Mouse (Mus musculus) G1E-ER4 (cell line): Measurements from ENCODE around the gene Nppc. TPM values are rescaled to one million over a fixed set of nuclear protein-coding genes. Genes with fewer than 3 reads are reported as not detected.

Source experiments
- GATA1 ChIP-seq: IDR thresholded peaks from one replicate; pipeline ENCODE4 v1.8.0; 2012; ENCODE audit warnings: low read length, inconsistent platforms
- polyA plus RNA-seq: library from polyadenylated mRNA; stranded (reverse); fragments of >175 nt; gene quantifications from 2 replicates; pipeline ENCODE4 v1.2.3, GENCODE M21; 2012

Nppc gene
- not detected in 2 replicates for polyA plus RNA-seq

DNA sequence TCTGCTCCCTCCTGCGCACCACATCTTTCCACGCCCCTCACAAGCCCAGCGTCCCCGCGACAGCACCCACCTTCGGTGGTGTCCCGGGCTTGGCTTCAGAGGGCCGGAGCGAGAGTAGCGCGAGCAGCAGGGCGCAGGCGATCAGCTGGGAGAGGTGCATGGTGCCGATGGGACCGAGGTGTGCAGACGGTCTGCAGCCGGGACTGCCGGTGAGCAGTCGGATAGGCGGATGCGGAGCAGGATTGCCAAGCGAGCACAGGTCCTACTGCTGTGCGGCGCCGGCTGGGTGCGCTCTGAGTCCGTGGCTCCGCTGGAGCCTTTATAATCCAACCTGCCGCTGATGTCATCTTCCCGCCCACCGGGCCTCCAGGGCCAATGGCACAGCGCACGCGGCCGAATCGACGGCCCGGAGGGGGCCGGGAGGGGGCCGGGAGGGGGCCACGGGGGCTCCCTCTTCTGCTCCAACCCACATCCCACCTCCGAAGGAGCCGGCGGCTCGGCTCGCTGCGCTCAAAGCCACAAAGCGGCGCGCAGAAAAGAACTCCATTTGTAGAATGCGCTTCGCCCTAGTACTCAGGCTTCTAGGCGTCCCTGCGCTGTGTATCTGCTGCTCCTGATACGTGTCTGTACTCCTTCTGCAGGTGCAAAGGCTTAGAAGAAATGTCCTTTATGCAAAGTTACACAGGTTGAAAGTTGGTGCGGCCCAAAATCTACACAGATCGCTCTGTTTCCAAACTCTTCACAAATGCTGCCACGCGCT is at the start of gene Nppc:
Gene Nppc (minus strand): TSS at position 293 of the 760 bp plus-strand sequence.
- TF ChIP-seq GATA1 = no peak

DNA sequence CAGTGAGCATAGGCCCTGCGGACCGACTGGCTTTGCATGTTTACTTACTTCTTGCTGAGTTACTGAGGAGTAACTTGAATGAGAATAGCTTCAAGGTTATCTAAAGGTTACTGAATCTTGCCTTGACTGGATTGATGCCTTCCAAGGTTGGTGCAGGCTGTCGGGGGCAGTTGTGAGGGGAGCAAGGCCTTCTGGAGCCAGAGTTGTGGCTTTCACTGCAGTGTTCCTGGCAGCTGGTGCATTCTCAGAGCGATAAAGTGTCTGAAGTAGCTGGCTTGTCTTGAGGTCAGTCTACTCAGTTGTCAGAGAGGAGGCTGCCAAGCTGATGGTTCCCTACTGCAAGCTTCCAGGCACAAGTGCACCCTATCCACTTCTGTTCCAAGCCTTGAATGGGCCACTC is 49.0 kb upstream of the Nppc start:
- no peak for TF ChIP-seq GATA1

GRCm38 (mm10) chr1:86718190-86718589 is 47.8 kb upstream of the Nppc start:
- TF ChIP-seq GATA1 = no peak

DNA sequence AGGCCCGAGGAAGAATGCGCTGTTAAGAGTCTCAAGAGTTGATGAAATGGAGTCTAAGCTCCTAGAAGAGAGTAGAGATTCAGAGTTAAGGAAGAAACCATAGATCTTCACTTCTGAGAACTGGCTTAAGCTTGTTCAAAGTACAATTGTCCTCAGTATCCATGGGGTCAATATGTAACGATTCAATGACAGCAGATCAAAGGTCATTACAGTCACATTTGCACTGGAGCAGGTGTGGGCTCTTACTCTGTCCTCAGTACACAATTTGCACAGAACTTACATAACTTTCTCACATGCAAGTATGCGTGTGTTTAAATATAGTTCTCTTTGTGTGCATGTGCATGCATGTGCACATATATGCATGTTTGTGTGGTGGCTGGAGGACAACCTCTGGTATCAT is 42.7 kb upstream of the Nppc start:
- TF ChIP-seq GATA1 = no peak

DNA sequence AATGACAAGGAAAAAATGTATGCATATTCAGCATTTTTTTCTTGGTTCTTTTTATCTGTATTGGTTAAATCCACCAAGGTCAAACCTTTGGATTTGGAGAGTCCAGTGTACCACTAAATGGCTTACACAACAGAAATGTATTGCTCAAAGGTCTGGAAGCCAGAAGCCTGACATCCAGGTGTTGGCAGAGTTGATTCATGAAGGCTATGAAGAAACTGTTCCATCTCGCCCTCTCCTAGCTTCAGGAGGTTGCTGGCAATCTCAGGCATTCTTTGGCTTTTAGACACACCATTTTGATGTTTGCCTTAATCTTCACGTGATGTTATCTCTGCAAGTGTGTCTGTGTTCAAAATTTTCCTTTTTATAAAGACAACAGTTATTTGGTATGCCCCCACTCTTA is 41.7 kb upstream of the Nppc start:
- no peak for TF ChIP-seq GATA1

DNA sequence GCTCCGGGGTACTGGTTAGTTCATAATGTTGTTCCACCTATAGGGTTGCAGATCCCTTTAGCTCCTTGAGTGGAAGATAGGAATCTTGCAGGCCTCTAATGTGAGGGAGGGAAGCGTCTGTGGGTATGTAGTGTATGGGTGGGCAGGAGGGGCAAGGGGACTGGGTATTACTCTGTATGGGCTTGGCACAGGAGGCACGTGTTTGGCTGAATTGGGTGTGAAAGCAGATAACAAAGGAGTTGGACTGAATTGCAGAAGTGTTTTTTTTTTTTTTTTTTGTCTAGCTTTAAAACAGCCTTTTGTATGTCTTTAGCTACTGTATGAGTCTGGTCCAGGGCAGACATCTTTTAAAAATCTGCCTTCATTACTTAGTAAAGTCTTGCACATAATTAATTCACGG is 39.2 kb upstream of the Nppc start:
- TF ChIP-seq GATA1 = no peak

GRCm38 (mm10) chr1:86705461-86705860 is 35.1 kb upstream of the Nppc start:
- TF ChIP-seq GATA1 = no peak

- TF ChIP-seq GATA1 = no peak
Observed at GRCm38 (mm10) chr1:86703965-86704326, 33.6 kb upstream of the Nppc start.

DNA sequence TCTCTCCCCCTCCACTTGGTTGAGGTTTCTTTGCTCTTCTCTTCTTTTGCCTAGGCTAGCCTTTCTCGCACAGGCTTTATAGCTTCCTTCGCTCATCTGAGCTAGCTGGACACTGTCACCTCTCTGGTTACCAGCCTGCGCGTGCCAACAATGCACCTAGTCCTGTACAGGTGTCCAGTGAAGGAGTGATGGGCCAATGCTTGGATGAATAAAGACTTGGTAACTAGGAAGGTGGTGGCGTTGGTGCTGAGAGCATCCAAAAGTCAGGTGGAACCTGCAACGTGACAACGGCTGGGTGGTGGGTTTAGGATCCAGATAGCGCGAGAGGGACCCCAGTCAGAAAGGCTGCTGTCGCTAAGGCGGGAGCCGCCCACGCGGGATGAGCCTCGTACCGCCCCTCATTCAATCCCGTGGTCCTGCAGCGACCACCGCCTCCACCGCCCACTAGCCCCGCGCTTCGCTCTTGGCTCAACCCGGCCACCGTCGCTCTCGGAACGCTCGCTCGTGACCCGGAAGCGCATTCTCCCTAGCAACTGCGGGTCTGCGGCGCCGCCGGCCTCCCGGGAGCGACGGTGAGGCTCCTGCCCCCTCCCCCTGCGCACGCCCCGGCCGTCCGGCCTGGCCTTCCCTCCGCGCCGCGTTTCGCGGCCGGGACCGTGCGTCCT is 33.1 kb upstream of the Nppc start, which contains the start of gene Dis3l2:
Gene Dis3l2 (plus strand): TSS at position 509 of the 665 bp plus-strand sequence.
- TF ChIP-seq GATA1 = no peak

GRCm38 (mm10) chr1:86700367-86700766 is 30.0 kb upstream of the Nppc start:
- peak; percentile 35 for TF ChIP-seq GATA1

DNA sequence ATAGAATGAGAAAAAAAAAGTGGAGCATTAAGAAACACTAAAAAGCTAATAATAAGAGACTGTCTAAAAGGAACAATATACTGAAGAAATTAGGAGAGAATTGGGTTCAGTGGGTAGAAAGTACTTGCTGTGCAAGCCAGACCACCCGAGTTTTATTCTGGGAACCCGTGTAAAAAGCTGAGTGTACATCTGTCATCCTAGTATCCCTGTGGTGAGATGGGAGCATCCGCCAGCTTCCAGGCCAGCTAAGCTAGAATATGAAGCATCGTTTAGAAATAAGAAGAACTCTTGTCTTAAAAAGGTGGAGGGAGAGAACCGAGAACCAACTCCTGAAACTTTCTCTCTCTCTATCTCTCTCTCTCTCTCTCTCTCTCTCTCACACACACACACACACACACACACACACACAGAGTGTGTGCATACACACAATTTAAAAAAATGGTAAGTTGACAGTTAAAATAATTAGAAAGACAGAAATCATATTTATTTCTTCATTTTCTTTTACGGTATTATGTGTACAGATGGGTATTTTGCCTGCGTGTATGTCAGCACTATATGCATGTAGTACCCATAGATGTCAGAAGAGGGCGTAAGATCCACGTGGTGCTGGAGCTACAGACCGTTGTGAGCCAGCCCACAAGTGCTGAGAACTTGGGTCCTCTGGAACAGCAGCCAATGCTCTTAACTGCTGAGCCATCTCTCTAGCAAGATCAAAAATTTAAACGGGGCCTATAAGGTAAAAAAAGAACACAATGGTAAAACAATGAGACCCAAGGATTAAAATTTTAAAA is 29.2 kb upstream of the Nppc start:
- TF ChIP-seq GATA1 = no peak

DNA sequence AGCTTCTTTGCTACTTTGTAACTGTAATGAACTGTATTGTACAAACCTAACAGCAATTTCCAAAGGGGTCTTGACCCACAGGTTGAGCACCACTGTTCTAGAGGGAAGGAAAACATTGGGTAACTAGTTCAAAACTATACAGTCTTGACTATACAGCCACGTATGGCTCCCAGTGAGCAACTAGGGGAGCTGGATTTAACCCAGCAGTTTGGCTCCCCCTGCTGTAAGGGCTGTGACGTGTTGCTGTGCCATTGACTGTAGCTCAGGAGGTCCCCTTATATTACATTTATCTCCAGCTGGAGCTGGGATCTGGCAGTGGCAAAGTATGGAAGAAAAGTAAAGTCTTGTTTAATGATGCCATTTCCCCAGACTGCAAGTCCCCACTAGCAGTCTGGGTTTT is 28.4 kb upstream of the Nppc start:
- no peak for TF ChIP-seq GATA1

DNA sequence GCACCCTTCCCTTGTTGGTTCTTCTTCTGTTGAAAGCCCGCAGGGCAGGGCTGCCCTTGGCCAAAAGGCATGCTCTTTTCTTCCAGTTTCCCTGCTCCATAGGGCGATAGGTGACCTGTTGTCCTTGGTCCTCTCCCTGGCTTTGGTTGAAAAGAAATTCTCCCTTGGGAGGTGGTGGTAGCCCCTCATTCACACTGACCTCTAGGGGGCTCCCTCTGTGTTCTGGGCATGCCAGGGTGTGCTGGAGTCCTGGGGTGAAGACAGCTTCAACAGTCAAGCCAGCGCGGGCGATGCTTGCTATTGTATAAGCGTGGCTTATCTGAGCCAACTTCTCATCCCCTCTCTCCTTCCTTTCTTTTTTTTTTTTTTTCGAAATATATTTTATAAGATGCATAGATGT is 26.6 kb upstream of the Nppc start:
- no peak for TF ChIP-seq GATA1

DNA sequence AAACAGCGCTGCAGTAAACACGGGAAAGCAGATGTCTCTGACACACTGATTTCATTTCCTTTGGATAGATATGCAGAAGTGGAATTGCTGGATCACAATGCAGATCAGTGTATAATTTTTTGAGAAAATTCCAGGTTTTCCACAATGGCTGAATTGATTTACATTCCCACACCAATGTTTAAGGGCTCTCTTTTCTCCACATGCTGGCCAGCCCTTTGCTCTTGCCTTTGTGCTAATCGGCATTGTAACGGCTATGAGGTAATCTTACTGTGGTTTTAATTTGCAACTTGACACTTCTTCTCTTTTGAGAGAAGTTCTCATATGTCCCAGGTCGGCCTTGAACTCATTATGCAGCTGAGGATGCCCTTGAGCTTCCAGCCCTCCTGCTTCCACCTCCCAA is 20.7 kb upstream of the Nppc start:
- no peak for TF ChIP-seq GATA1

DNA sequence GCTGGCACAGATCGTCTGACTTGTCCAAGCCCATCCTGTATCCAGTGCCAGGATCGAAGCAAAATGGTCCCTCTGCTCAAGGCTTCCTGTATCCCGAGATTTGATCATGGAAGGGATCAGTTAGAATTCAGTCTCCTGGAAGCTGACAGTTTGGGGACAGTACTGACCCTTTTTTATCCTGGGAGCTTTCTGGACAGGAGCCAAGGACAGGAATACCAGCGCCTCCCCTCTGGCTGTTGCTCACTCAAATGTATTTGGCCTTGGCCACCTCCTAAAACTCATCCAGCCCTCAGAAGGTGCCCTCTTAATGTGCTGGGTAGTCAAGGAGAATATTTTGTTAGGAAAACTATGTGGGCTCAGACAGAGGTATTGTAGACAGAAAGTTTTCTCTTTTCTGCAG is 16.9 kb upstream of the Nppc start:
- no peak for TF ChIP-seq GATA1

- TF ChIP-seq GATA1 = no peak
Observed at GRCm38 (mm10) chr1:86678667-86679066, 8.3 kb upstream of the Nppc start.
